Mouse (Mus musculus): Measurements from ENCODE around the gene Atf6. TPM values are rescaled to one million over a fixed set of nuclear protein-coding genes. Genes with fewer than 3 reads are reported as not detected.

Atf6 gene
- polyA plus RNA-seq, 1 experiment from 2014 or later = 7.3 TPM

GRCm38 (mm10) chr1:170696996-170697395 lies 170.6 kb downstream of the Atf6 start:
- Histone ChIP-seq H3K9ac (no peak overlapping the region), H3K4me3 (no peak overlapping the region), H3K4me1 (replicated peaks) (0 out of 2 replicates have a peak, but pooled peaks cover 6% of the 10 kb centered on the region), H3K27me3 (no peaks in the 10 kb centered on the region), H3K36me3 (no peaks in the 10 kb centered on the region), H3K4me2 (no peak overlapping the region), H3K27ac (replicated peaks) (no peak overlapping the region), H3K9me3 (no peaks in the 10 kb centered on the region)
- 97% methylated on average over 8 of the region's 8 CpGs for WGBS
- ATAC-seq (ENCODE audit: low read depth) = no peak

- Histone ChIP-seq H3K4me2 (no peak overlapping the region), H3K36me3 (no peaks in the 10 kb centered on the region), H3K27me3 (no peaks in the 10 kb centered on the region), H3K4me1 (replicated peaks) (0 out of 2 replicates have a peak, but pooled peaks cover 6% of the 10 kb centered on the region), H3K9ac (no peak overlapping the region), H3K4me3 (no peak overlapping the region), H3K9me3 (no peaks in the 10 kb centered on the region), H3K27ac (replicated peaks) (no peak overlapping the region)
- ATAC-seq (ENCODE audit: low read depth) = no peak
- WGBS = 62% methylated on average over 6 of the region's 6 CpGs
Measured at GRCm38 (mm10) chr1:170695326-170695725, 172.2 kb downstream of the Atf6 start.

- Histone ChIP-seq H3K4me3 (no peak overlapping the region), H3K9me3 (no peaks in the 10 kb centered on the region), H3K27me3 (no peaks in the 10 kb centered on the region), H3K4me2 (no peak overlapping the region), H3K36me3 (no peaks in the 10 kb centered on the region), H3K27ac (replicated peaks) (no peak overlapping the region), H3K9ac (no peak overlapping the region), H3K4me1 (replicated peaks) (0 out of 2 replicates have a peak, but pooled peaks cover 6% of the 10 kb centered on the region)
- no peak for ATAC-seq (ENCODE audit: low read depth)
- WGBS = 67% methylated on average over 5 of the region's 5 CpGs
Measured at GRCm38 (mm10) chr1:170694821-170695291, 172.7 kb downstream of the Atf6 start.

- Histone ChIP-seq H3K4me3 (no peak overlapping the region), H3K4me2 (no peak overlapping the region), H3K4me1 (replicated peaks) (no peaks in the 10 kb centered on the region), H3K9me3 (no peaks in the 10 kb centered on the region), H3K9ac (no peak overlapping the region), H3K36me3 (no peaks in the 10 kb centered on the region), H3K27me3 (no peaks in the 10 kb centered on the region), H3K27ac (replicated peaks) (no peak overlapping the region)
- ATAC-seq (ENCODE audit: low read depth) = no peak
- 91% methylated on average over 5 of the region's 5 CpGs for WGBS
Measured at GRCm38 (mm10) chr1:170691301-170691700, 176.3 kb downstream of the Atf6 start.

- Histone ChIP-seq H3K27me3 (no peaks in the 10 kb centered on the region), H3K36me3 (no peaks in the 10 kb centered on the region), H3K9ac (no peak overlapping the region), H3K4me3 (no peak overlapping the region), H3K4me2 (no peak overlapping the region), H3K27ac (replicated peaks) (no peak overlapping the region), H3K4me1 (replicated peaks) (no peaks in the 10 kb centered on the region), H3K9me3 (no peaks in the 10 kb centered on the region)
- no peak for ATAC-seq (ENCODE audit: low read depth)
- WGBS = 93% methylated on average over 8 of the region's 8 CpGs
Measured at GRCm38 (mm10) chr1:170689773-170690172, 177.8 kb downstream of the Atf6 start.

- Histone ChIP-seq H3K4me3 (no peak overlapping the region), H3K27me3 (no peaks in the 10 kb centered on the region), H3K9me3 (no peaks in the 10 kb centered on the region), H3K9ac (no peak overlapping the region), H3K4me1 (replicated peaks) (no peaks in the 10 kb centered on the region; the same call in 1 of the 2 replicates), H3K4me2 (no peak overlapping the region), H3K36me3 (peaks cover 10% of the 10 kb centered on the region), H3K27ac (replicated peaks) (no peak overlapping the region)
- ATAC-seq (ENCODE audit: low read depth) = no peak
- WGBS = 83% methylated on average over 6 of the region's 6 CpGs
Measured at GRCm38 (mm10) chr1:170683863-170684262, 183.7 kb downstream of the Atf6 start.

GRCm38 (mm10) chr1:170679624-170680023 lies 187.9 kb downstream of the Atf6 start:
- Histone ChIP-seq H3K27ac (replicated peaks) (no peak overlapping the region), H3K36me3 (peaks cover 18% of the 10 kb centered on the region), H3K9ac (no peak overlapping the region), H3K4me2 (no peak overlapping the region), H3K4me1 (replicated peaks) (no peaks in the 10 kb centered on the region; the same call in 1 of the 2 replicates), H3K4me3 (no peak overlapping the region), H3K27me3 (no peaks in the 10 kb centered on the region), H3K9me3 (no peaks in the 10 kb centered on the region)
- 70% methylated on average over 2 of the region's 2 CpGs for WGBS
- no peak for ATAC-seq (ENCODE audit: low read depth)

- peaks cover 18% of the 10 kb centered on the region for H3K36me3 ChIP-seq
- no peaks in the 10 kb centered on the region for H3K9me3 ChIP-seq
- no peak overlapping the region for H3K9ac ChIP-seq
- no peak for ATAC-seq (ENCODE audit: low read depth)
- 54% methylated on average over 4 of the region's 4 CpGs for WGBS
- H3K4me1 ChIP-seq (replicated peaks) = peaks cover 4% of the 10 kb centered on the region; the same call in 1 of the 2 replicates
- H3K4me3 ChIP-seq = no peak overlapping the region
- no peak overlapping the region for H3K4me2 ChIP-seq
- H3K27ac ChIP-seq (replicated peaks) = 0 out of 2 replicates have a peak overlapping the region, but pooled peaks have one; percentile 43
- H3K27me3 ChIP-seq = no peaks in the 10 kb centered on the region
Measured at GRCm38 (mm10) chr1:170678861-170679260, 188.7 kb downstream of the Atf6 start.

- no peak overlapping the region for H3K4me2 ChIP-seq
- H3K36me3 ChIP-seq = peaks cover 18% of the 10 kb centered on the region
- H3K27ac ChIP-seq (replicated peaks) = no peak overlapping the region
- WGBS = 95% methylated on average over 4 of the region's 4 CpGs
- H3K9me3 ChIP-seq = no peaks in the 10 kb centered on the region
- no peaks in the 10 kb centered on the region for H3K27me3 ChIP-seq
- H3K4me1 ChIP-seq (replicated peaks) = peaks cover 4% of the 10 kb centered on the region; the same call in 1 of the 2 replicates
- H3K9ac ChIP-seq = no peak overlapping the region
- no peak overlapping the region for H3K4me3 ChIP-seq
- no peak for ATAC-seq (ENCODE audit: low read depth)
Measured at GRCm38 (mm10) chr1:170677681-170678080, 189.9 kb downstream of the Atf6 start.

- no peak overlapping the region for H3K27ac ChIP-seq (replicated peaks)
- no peaks in the 10 kb centered on the region for H3K27me3 ChIP-seq
- WGBS = 65% methylated on average over 9 of the region's 9 CpGs
- no peak overlapping the region for H3K4me2 ChIP-seq
- H3K4me1 ChIP-seq (replicated peaks) = peaks cover 4% of the 10 kb centered on the region; the same call in 1 of the 2 replicates
- H3K36me3 ChIP-seq = peaks cover 31% of the 10 kb centered on the region
- ATAC-seq (ENCODE audit: low read depth) = no peak
- H3K9me3 ChIP-seq = no peaks in the 10 kb centered on the region
- no peak overlapping the region for H3K9ac ChIP-seq
- H3K4me3 ChIP-seq = no peak overlapping the region
Measured at GRCm38 (mm10) chr1:170674184-170674775, 193.3 kb downstream of the Atf6 start.

- H3K4me1 ChIP-seq (replicated peaks) = no peaks in the 10 kb centered on the region
- ATAC-seq (ENCODE audit: low read depth) = no peak
- H3K4me3 ChIP-seq = no peak overlapping the region
- H3K9ac ChIP-seq = no peak overlapping the region
- H3K4me2 ChIP-seq = no peak overlapping the region
- H3K27ac ChIP-seq (replicated peaks) = no peak overlapping the region
- no peaks in the 10 kb centered on the region for H3K9me3 ChIP-seq
- no peaks in the 10 kb centered on the region for H3K27me3 ChIP-seq
- H3K36me3 ChIP-seq = peaks cover 40% of the 10 kb centered on the region
- WGBS = 76% methylated on average over 7 of the region's 7 CpGs
Measured at GRCm38 (mm10) chr1:170665200-170665599, 202.4 kb downstream of the Atf6 start.

- 87% methylated on average over 11 of the region's 11 CpGs for WGBS
- no peak for ATAC-seq (ENCODE audit: low read depth)
- H3K27ac ChIP-seq (replicated peaks) = no peak overlapping the region
- no peak overlapping the region for H3K4me3 ChIP-seq
- H3K36me3 ChIP-seq = peaks cover 35% of the 10 kb centered on the region
- no peaks in the 10 kb centered on the region for H3K27me3 ChIP-seq
- no peaks in the 10 kb centered on the region for H3K9me3 ChIP-seq
- no peak overlapping the region for H3K9ac ChIP-seq
- H3K4me2 ChIP-seq = no peak overlapping the region
- H3K4me1 ChIP-seq (replicated peaks) = no peaks in the 10 kb centered on the region
Measured at GRCm38 (mm10) chr1:170664620-170665185, 202.9 kb downstream of the Atf6 start.
